Mouse (Mus musculus) neutrophil, adult 59 days (primary cell): ENCODE results near the gene Sbsn. TPM values are rescaled to one million over a fixed set of nuclear protein-coding genes. Genes with fewer than 3 reads are reported as not detected.

Experiments
- total RNA-seq, 2 experiments: library from RNA; stranded (reverse); gene quantifications; 1 replicate in 1 of 2; 2 replicates in 1 of 2; pipeline ENCODE4 v1.2.4; 2023

Gene Sbsn
- total RNA-seq = 1 to 10 TPM; 1.9 to 3.2 TPM

GRCm38 (mm10) chr7:30751086-30751669 is at the start of gene Sbsn:
TSS of gene Sbsn (plus strand) at chr7:30751471.

GRCm38 (mm10) chr7:30711942-30712341 is 39.3 kb upstream of the Sbsn start, which contains the start of gene Atp4a:
TSS of gene Atp4a (plus strand) at chr7:30712209.

GRCm38 (mm10) chr7:30729396-30730063 is 21.7 kb upstream of the Sbsn start, which contains the start of gene Tmem147:
TSS of gene Tmem147 (minus strand) at chr7:30729540.

GRCm38 (mm10) chr7:30743617-30744016 is 7.7 kb upstream of the Sbsn start, which contains the start of gene Gapdhs:
TSS of gene Gapdhs (minus strand) at chr7:30743681.

GRCm38 (mm10) chr7:30763456-30763855 is 12.2 kb downstream of the Sbsn start, which contains the start of gene Dmkn:
TSS of gene Dmkn (plus strand) at chr7:30763756.

GRCm38 (mm10) chr7:30787377-30788022 is 36.2 kb downstream of the Sbsn start, which contains the start of gene Krtdap:
TSS of gene Krtdap (plus strand) at chr7:30787896.

Other genes starting within 250 kb of the Sbsn start
- 10 to 100 TPM; 14.2 to 14.6 TPM for gene Arhgap33, start 216.4 kb upstream of the Sbsn start, total RNA-seq
- gene Hspb6, start 199.3 kb upstream of the Sbsn start, total RNA-seq = 1 to 10 TPM; 5.1 to 7.4 TPM
- 1 to 10 TPM; 6.0 to 6.3 TPM for gene Proser3, start 199.2 kb upstream of the Sbsn start, total RNA-seq
- gene Lin37, start 191.6 kb upstream of the Sbsn start, total RNA-seq = 10 to 100 TPM; 30.4 to 32.0 TPM
- 10 to 100 TPM; 40.8 to 45.4 TPM for gene U2af1l4, start 188.2 kb upstream of the Sbsn start, total RNA-seq
- 1 to 10 TPM; 3.2 to 6.2 TPM for gene Gm49396, start 188.1 kb upstream of the Sbsn start, total RNA-seq
- gene Psenen, start 187.8 kb upstream of the Sbsn start, total RNA-seq = 100 to 1,000 TPM; 120 to 121 TPM
- gene Igflr1, start 186.0 kb upstream of the Sbsn start, total RNA-seq = 1 to 10 TPM; 3.7 to 5.5 TPM
- 10 to 100 TPM; 51.3 to 54.4 TPM for gene Kmt2b, start 162.7 kb upstream of the Sbsn start, total RNA-seq
- under 1 TPM; 0.20 to 0.22 TPM for gene Zbtb32, start 152.6 kb upstream of the Sbsn start, total RNA-seq
- not detected for gene Upk1a, start 138.6 kb upstream of the Sbsn start, total RNA-seq
- gene Cox6b1, start 125.3 kb upstream of the Sbsn start, total RNA-seq = 100 to 1,000 TPM; 236 to 250 TPM
- gene Etv2, start 115.6 kb upstream of the Sbsn start, total RNA-seq = not detected
- gene Rbm42, start 101.2 kb upstream of the Sbsn start, total RNA-seq = 10 to 100 TPM; 77.8 to 88.7 TPM
- gene Haus5, start 86.5 kb upstream of the Sbsn start, total RNA-seq = 10 to 100 TPM; 22.3 to 22.8 TPM
- not detected for gene Pmis2, start 79.9 kb upstream of the Sbsn start, total RNA-seq
- gene 2200002J24Rik, start 52.5 kb upstream of the Sbsn start, total RNA-seq = not detected
- under 1 TPM; 0.37 to 0.58 TPM for gene Atp4a, start 39.3 kb upstream of the Sbsn start, total RNA-seq
- gene Tmem147, start 21.9 kb upstream of the Sbsn start, total RNA-seq = 10 to 100 TPM; 26.6 to 35.5 TPM
- gene Gapdhs, start 7.8 kb upstream of the Sbsn start, total RNA-seq = not detected
- gene Dmkn, start 12.3 kb downstream of the Sbsn start, total RNA-seq = 1 to 10 TPM; 1.4 to 3.3 TPM
- gene Krtdap, start 36.4 kb downstream of the Sbsn start, total RNA-seq = not detected
- gene Ffar2, start 72.3 kb downstream of the Sbsn start, total RNA-seq = 10 to 100 TPM; 38.5 to 40.3 TPM
- gene Ffar3, start 104.7 kb downstream of the Sbsn start, total RNA-seq = not detected
- gene Ffar1, start 110.1 kb downstream of the Sbsn start, total RNA-seq = not detected
- gene Cd22, start 128.9 kb downstream of the Sbsn start, total RNA-seq = 1 to 10 TPM; 4.9 to 5.4 TPM
- 1 to 10 TPM; 1.1 to 1.9 TPM for gene Mag, start 163.4 kb downstream of the Sbsn start, total RNA-seq
- gene Hamp2, start 173.2 kb downstream of the Sbsn start, total RNA-seq = 1 to 10 TPM in 1 of 2 experiments, not detected in 1; 2.0 TPM
- gene Hamp, start 192.6 kb downstream of the Sbsn start, total RNA-seq = not detected
- gene Usf2, start 205.3 kb downstream of the Sbsn start, total RNA-seq = 100 to 1,000 TPM; 125 to 137 TPM
- gene Lsr, start 222.0 kb downstream of the Sbsn start, total RNA-seq = 1 to 10 TPM; 2.4 to 3.4 TPM
- under 1 TPM; 0.49 to 0.62 TPM for gene Fam187b, start 222.3 kb downstream of the Sbsn start, total RNA-seq